Mouse (Mus musculus) hindbrain, postnatal 0 days (tissue): ENCODE results near the gene Lrrc74a. TPM values are rescaled to one million over a fixed set of nuclear protein-coding genes. Genes with fewer than 3 reads are reported as not detected.
A peak's percentile ranks its signal among the peaks of the same experiment; 100 is the strongest.

Source experiments
- ATAC-seq: fragments of 200-750 bp; cut with Nextera tagmentation; 2 replicates; pipeline ENCODE4 v1.8.0; 2017; ENCODE audit warnings: mild to moderate bottlenecking, moderate TSS enrichment, moderate library complexity
- DNase-seq: peaks from one replicate; pipeline ENCODE4 v3.0.0-alpha.2; 2015; ENCODE audit warnings: low spot score
- H3K27ac ChIP-seq: fragments of 300-500 bp; sonication (generic); 2 replicates; pipeline ENCODE4 v1.5.1; 2014; ENCODE audit warnings: mild to moderate bottlenecking
- H3K27me3 ChIP-seq: fragments of 300-500 bp; sonication (generic); 2 replicates; pipeline ENCODE4 v1.6.1; 2014; ENCODE audit warnings: low read length, mixed read lengths; ENCODE audit not compliant: insufficient read depth
- H3K36me3 ChIP-seq: fragments of 300-500 bp; sonication (generic); 2 replicates; pipeline ENCODE4 v1.6.1; 2014; ENCODE audit warnings: low read length, mixed read lengths; ENCODE audit not compliant: insufficient read depth
- H3K4me1 ChIP-seq: fragments of 300-500 bp; sonication (generic); 2 replicates; pipeline ENCODE4 v1.6.1; 2014; ENCODE audit warnings: antibody characterized with exemption, low read length, mixed read lengths; ENCODE audit not compliant: insufficient read depth
- H3K4me2 ChIP-seq: fragments of 300-500 bp; sonication (generic); 2 replicates; pipeline ENCODE4 v1.6.1; 2014; ENCODE audit warnings: low read depth, mild to moderate bottlenecking, low read length, moderate library complexity, mixed read lengths
- H3K4me3 ChIP-seq: fragments of 300-500 bp; sonication (generic); 2 replicates; pipeline ENCODE4 v1.5.1; 2014; ENCODE audit warnings: low read length
- H3K9ac ChIP-seq: fragments of 300-500 bp; sonication (generic); replicated peaks from 2 replicates; pipeline ENCODE4 v1.6.1; 2014; ENCODE audit warnings: mild to moderate bottlenecking, low read length, moderate library complexity, mixed read lengths
- H3K9me3 ChIP-seq: fragments of 300-500 bp; sonication (generic); 2 replicates; pipeline ENCODE4 v1.6.1; 2016; ENCODE audit warnings: low read length, mixed read lengths
- CTCF ChIP-seq: IDR thresholded peaks from 2 replicates; pipeline ENCODE4 v1.5.1; 2016; ENCODE audit warnings: antibody characterized with exemption, control low read depth, low read depth
- WGBS: fragments of 180-500 bp; shearing (Covaris S2); extraction: QIAGEN DNeasy Blood & Tissue Kit; methylation state at CpG from one replicate; pipeline ENCODE4 v1.1.7; 2014; 5-methylcytosine and 5-hydroxymethylcytosine counted together
- polyA plus RNA-seq: library from polyadenylated mRNA; unstranded; fragments of >200 nt; fragmentation: Nextera tagmentation; extraction: Ambion mirVana; gene quantifications from 2 replicates; pipeline ENCODE4 v1.2.1, GENCODE M21; 2015
- total RNA-seq: library from RNA; depleted of rRNA; stranded (reverse); fragments of >200 nt; gene quantifications from 2 replicates; pipeline ENCODE4 v1.2.3, GENCODE M21; 2014

Gene Lrrc74a
- total and polyA plus RNA-seq, 2 experiments from 2014 or later, result not detected

GRCm38 (mm10) chr12:86690700-86691485 is 43.3 kb upstream of the Lrrc74a start:
- H3K4me1 ChIP-seq, result peaks cover 9% of the 10 kb centered on the region; the same call in 1 of the 2 replicates
- peak overlapping the region; percentile 56; the same call in 1 of the 2 replicates for H3K27ac ChIP-seq
- peaks cover 28% of the 10 kb centered on the region; the same call in 1 of the 2 replicates for H3K36me3 ChIP-seq
- H3K4me2 ChIP-seq, result no peak overlapping the region
- H3K4me3 ChIP-seq, result no peak overlapping the region
- H3K9me3 ChIP-seq, result no peaks in the 10 kb centered on the region
- 62% methylated on average over 12 of the region's 12 CpGs for WGBS
- ATAC-seq (no peak), DNase-seq (peak; percentile 32)
- no peak for TF ChIP-seq CTCF
- H3K9ac ChIP-seq, result no peak overlapping the region
- H3K27me3 ChIP-seq, result no peaks in the 10 kb centered on the region

- ATAC-seq (no peak), DNase-seq (no peak)
- 63% methylated on average over 5 of the region's 5 CpGs for WGBS
- no peak overlapping the region for H3K9ac ChIP-seq
- H3K27me3 ChIP-seq, result no peaks in the 10 kb centered on the region
- TF ChIP-seq CTCF, result no peak
- H3K4me1 ChIP-seq, result peaks cover 2% of the 10 kb centered on the region; the same call in 1 of the 2 replicates
- H3K4me3 ChIP-seq, result no peak overlapping the region
- H3K9me3 ChIP-seq, result no peaks in the 10 kb centered on the region
- H3K36me3 ChIP-seq, result peaks cover 36% of the 10 kb centered on the region; the same call in 1 of the 2 replicates
- no peak overlapping the region for H3K27ac ChIP-seq
- H3K4me2 ChIP-seq, result no peak overlapping the region
These were observed 41.5 kb upstream of the Lrrc74a start for GRCm38 (mm10) chr12:86692471-86693356.

- no peak overlapping the region for H3K27ac ChIP-seq
- DNase-seq (no peak), ATAC-seq (no peak)
- TF ChIP-seq CTCF, result no peak
- no peak overlapping the region for H3K4me2 ChIP-seq
- H3K4me1 ChIP-seq, result 0 out of 2 replicates have a peak, but pooled peaks cover 3% of the 10 kb centered on the region
- no peak overlapping the region for H3K4me3 ChIP-seq
- H3K9ac ChIP-seq, result no peak overlapping the region
- peaks cover 30% of the 10 kb centered on the region; the same call in 1 of the 2 replicates for H3K36me3 ChIP-seq
- no peaks in the 10 kb centered on the region for H3K27me3 ChIP-seq
- H3K9me3 ChIP-seq, result no peaks in the 10 kb centered on the region
These were observed 40.8 kb upstream of the Lrrc74a start for GRCm38 (mm10) chr12:86693389-86693788.

GRCm38 (mm10) chr12:86694441-86694840 is 39.7 kb upstream of the Lrrc74a start:
- no peak for TF ChIP-seq CTCF
- no peak for DNase-seq
- 93% methylated on average over 1 of the region's 1 CpGs for WGBS
- peaks cover 21% of the 10 kb centered on the region; the same call in 1 of the 2 replicates for H3K36me3 ChIP-seq
- no peak overlapping the region for H3K9ac ChIP-seq
- 0 out of 2 replicates have a peak, but pooled peaks cover 5% of the 10 kb centered on the region for H3K4me1 ChIP-seq
- H3K4me3 ChIP-seq, result no peak overlapping the region
- ATAC-seq, result no peak
- H3K27ac ChIP-seq, result no peak overlapping the region
- no peaks in the 10 kb centered on the region for H3K27me3 ChIP-seq
- no peak overlapping the region for H3K4me2 ChIP-seq
- H3K9me3 ChIP-seq, result no peaks in the 10 kb centered on the region

GRCm38 (mm10) chr12:86697996-86698395 is 36.2 kb upstream of the Lrrc74a start:
- no peak overlapping the region for H3K4me2 ChIP-seq
- no peak for TF ChIP-seq CTCF
- no peak for ATAC-seq
- H3K9me3 ChIP-seq, result no peaks in the 10 kb centered on the region
- peak; percentile 45 for DNase-seq
- 0 out of 2 replicates have a peak, but pooled peaks cover 8% of the 10 kb centered on the region for H3K4me1 ChIP-seq
- no peak overlapping the region for H3K4me3 ChIP-seq
- H3K27me3 ChIP-seq, result no peaks in the 10 kb centered on the region
- WGBS, result 31% methylated on average over 2 of the region's 2 CpGs
- no peak overlapping the region for H3K9ac ChIP-seq
- peak overlapping the region; percentile 75; the same call in 1 of the 2 replicates for H3K27ac ChIP-seq
- peaks cover 11% of the 10 kb centered on the region; the same call in 1 of the 2 replicates for H3K36me3 ChIP-seq

- peak overlapping the region; percentile 75; the same call in 1 of the 2 replicates for H3K27ac ChIP-seq
These were observed 35.6 kb upstream of the Lrrc74a start for GRCm38 (mm10) chr12:86698537-86698936.

More at GRCm38 (mm10) chr12:86698537-86698936, 35.6 kb upstream of the Lrrc74a start:
- DNase-seq, result no peak
- Histone ChIP-seq H3K27me3 (no peaks in the 10 kb centered on the region), H3K4me2 (no peak overlapping the region), H3K9me3 (no peaks in the 10 kb centered on the region), H3K4me1 (0 out of 2 replicates have a peak, but pooled peaks cover 8% of the 10 kb centered on the region), H3K36me3 (peaks cover 11% of the 10 kb centered on the region; the same call in 1 of the 2 replicates), H3K4me3 (no peak overlapping the region), H3K9ac (no peak overlapping the region)
- no peak for TF ChIP-seq CTCF
- ATAC-seq, result no peak
